Mouse (Mus musculus): ENCODE results near the gene Olfr801. TPM values are rescaled to one million over a fixed set of nuclear protein-coding genes. Genes with fewer than 3 reads are reported as not detected.

The Olfr801 gene
- polyA plus RNA-seq, 1 experiment from 2014 or later = not detected

- H3K4me2 ChIP-seq (ENCODE audit: low read length) = no peak overlapping the region
- no peaks in the 10 kb centered on the region for H3K36me3 ChIP-seq (ENCODE audit: control insufficient read depth, insufficient read depth, low read length)
- no peak overlapping the region for H3K4me3 ChIP-seq (ENCODE audit: low read depth, low read length)
- peak; percentile 1 for DNase-seq (ENCODE audit: low spot score)
- no peaks in the 10 kb centered on the region for H3K4me1 ChIP-seq (ENCODE audit: control insufficient read depth, insufficient read depth, low read length)
- ATAC-seq = 0 out of 2 replicates have a peak, but pooled peaks have one; percentile 7
- no peaks in the 10 kb centered on the region for H3K9me3 ChIP-seq (replicated peaks; ENCODE audit: control insufficient read depth, low read length)
- H3K27ac ChIP-seq (ENCODE audit: low read depth, low read length) = no peak overlapping the region
- 21% methylated on average over 1 of the region's 1 CpGs for WGBS
- no peaks in the 10 kb centered on the region for H3K27me3 ChIP-seq (replicated peaks; ENCODE audit: control insufficient read depth, insufficient read depth, low read length)
- H3K9ac ChIP-seq (ENCODE audit: low read length) = no peak overlapping the region
Measured at GRCm38 (mm10) chr10:129621724-129622123, 51.9 kb downstream of the Olfr801 start.

Other genes with a start within 250 kb of the Olfr801 start
- gene Olfr786, start 246.6 kb downstream of the Olfr801 start, polyA plus RNA-seq (2014; fragmentation: Nextera tagmentation; extraction: Ambion mirVana) = not detected in 2 replicates
- gene Olfr787, start 212.0 kb downstream of the Olfr801 start, polyA plus RNA-seq (2014; fragmentation: Nextera tagmentation; extraction: Ambion mirVana) = not detected in 2 replicates
- gene Olfr788, start 202.9 kb downstream of the Olfr801 start, polyA plus RNA-seq (2014; fragmentation: Nextera tagmentation; extraction: Ambion mirVana) = not detected in 2 replicates
- gene Olfr789, start 189.1 kb downstream of the Olfr801 start, polyA plus RNA-seq (2014; fragmentation: Nextera tagmentation; extraction: Ambion mirVana) = not detected in 2 replicates
- not detected in 2 replicates for gene Olfr790, start 175.4 kb downstream of the Olfr801 start, polyA plus RNA-seq (2014; fragmentation: Nextera tagmentation; extraction: Ambion mirVana)
- gene Olfr791, start 152.1 kb downstream of the Olfr801 start, polyA plus RNA-seq (2014; fragmentation: Nextera tagmentation; extraction: Ambion mirVana) = not detected in 2 replicates
- gene Olfr792, start 134.7 kb downstream of the Olfr801 start, polyA plus RNA-seq (2014; fragmentation: Nextera tagmentation; extraction: Ambion mirVana) = not detected in 2 replicates
- not detected in 2 replicates for gene Olfr794, start 106.2 kb downstream of the Olfr801 start, polyA plus RNA-seq (2014; fragmentation: Nextera tagmentation; extraction: Ambion mirVana)
- not detected in 2 replicates for gene Olfr796, start 61.3 kb downstream of the Olfr801 start, polyA plus RNA-seq (2014; fragmentation: Nextera tagmentation; extraction: Ambion mirVana)
- gene Olfr798, start 45.9 kb downstream of the Olfr801 start, polyA plus RNA-seq (2014; fragmentation: Nextera tagmentation; extraction: Ambion mirVana) = not detected in 2 replicates
- gene Olfr799, start 36.4 kb downstream of the Olfr801 start, polyA plus RNA-seq (2014; fragmentation: Nextera tagmentation; extraction: Ambion mirVana) = not detected in 2 replicates
- gene Olfr800, start 16.2 kb downstream of the Olfr801 start, polyA plus RNA-seq (2014; fragmentation: Nextera tagmentation; extraction: Ambion mirVana) = not detected in 2 replicates
- not detected in 2 replicates for gene Olfr802, start 14.3 kb upstream of the Olfr801 start, polyA plus RNA-seq (2014; fragmentation: Nextera tagmentation; extraction: Ambion mirVana)
- not detected in 2 replicates for gene Olfr803, start 20.4 kb upstream of the Olfr801 start, polyA plus RNA-seq (2014; fragmentation: Nextera tagmentation; extraction: Ambion mirVana)
- gene Olfr804, start 29.3 kb upstream of the Olfr801 start, polyA plus RNA-seq (2014; fragmentation: Nextera tagmentation; extraction: Ambion mirVana) = not detected in 2 replicates
- not detected in 2 replicates for gene Olfr805, start 55.5 kb upstream of the Olfr801 start, polyA plus RNA-seq (2014; fragmentation: Nextera tagmentation; extraction: Ambion mirVana)
- not detected in 2 replicates for gene Olfr806, start 68.1 kb upstream of the Olfr801 start, polyA plus RNA-seq (2014; fragmentation: Nextera tagmentation; extraction: Ambion mirVana)
- gene Olfr807, start 83.9 kb upstream of the Olfr801 start, polyA plus RNA-seq (2014; fragmentation: Nextera tagmentation; extraction: Ambion mirVana) = not detected in 2 replicates
- gene Olfr808, start 91.6 kb upstream of the Olfr801 start, polyA plus RNA-seq (2014; fragmentation: Nextera tagmentation; extraction: Ambion mirVana) = not detected in 2 replicates
- gene Olfr809, start 100.8 kb upstream of the Olfr801 start, polyA plus RNA-seq (2014; fragmentation: Nextera tagmentation; extraction: Ambion mirVana) = not detected in 2 replicates
- not detected in 2 replicates for gene Olfr810, start 121.1 kb upstream of the Olfr801 start, polyA plus RNA-seq (2014; fragmentation: Nextera tagmentation; extraction: Ambion mirVana)
- not detected in 2 replicates for gene Olfr811, start 130.5 kb upstream of the Olfr801 start, polyA plus RNA-seq (2014; fragmentation: Nextera tagmentation; extraction: Ambion mirVana)
- gene Olfr812, start 172.2 kb upstream of the Olfr801 start, polyA plus RNA-seq (2014; fragmentation: Nextera tagmentation; extraction: Ambion mirVana) = not detected in 2 replicates
- not detected in 2 replicates for gene Olfr813, start 181.5 kb upstream of the Olfr801 start, polyA plus RNA-seq (2014; fragmentation: Nextera tagmentation; extraction: Ambion mirVana)
- gene Olfr814, start 206.0 kb upstream of the Olfr801 start, polyA plus RNA-seq (2014; fragmentation: Nextera tagmentation; extraction: Ambion mirVana) = not detected in 2 replicates
- not detected in 2 replicates for gene Olfr815, start 232.0 kb upstream of the Olfr801 start, polyA plus RNA-seq (2014; fragmentation: Nextera tagmentation; extraction: Ambion mirVana)
- not detected in 2 replicates for gene Olfr816, start 241.7 kb upstream of the Olfr801 start, polyA plus RNA-seq (2014; fragmentation: Nextera tagmentation; extraction: Ambion mirVana)